In the genomic region with DNA sequence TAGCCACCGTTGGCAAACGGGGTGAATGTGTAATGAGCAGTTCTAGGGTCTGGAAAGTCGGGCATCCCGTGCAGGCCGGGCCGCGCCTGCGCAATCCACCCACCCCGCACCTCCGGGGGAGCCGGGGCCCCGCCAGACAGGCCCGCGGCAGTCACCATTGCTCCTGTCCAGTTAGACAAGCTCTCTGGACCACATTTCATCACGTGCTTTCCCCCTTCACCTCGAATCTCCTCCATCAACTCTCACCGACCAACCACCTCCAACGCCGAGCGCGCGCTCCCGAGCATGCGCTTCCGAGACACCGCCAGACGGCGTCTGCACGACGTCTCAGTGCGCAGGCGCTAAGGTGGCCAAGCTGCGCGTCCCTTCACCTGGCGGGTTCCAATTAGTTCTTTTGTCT, we compare ENCODE assay signal across 8 mouse cellular contexts. TPM values are rescaled to one million over a fixed set of nuclear protein-coding genes. Genes with fewer than 3 reads are reported as not detected.
DNase-seq lines count a peak whose midpoint lies in the region; ATAC-seq lines count a peak whose summit lies in the region.

A gene (minus strand): TSS at position 281 of the 400 bp plus-strand sequence.

- intact Hi-C loops in left cerebral cortex, postnatal 25 days (cut with DNase I), result no loop called here

- peak within 1 kb of the TSS; percentile 78 for H3K4me2 ChIP-seq in intestine, embryonic 16.5 days (ENCODE audit: low read depth, low read length)

- peak; percentile 93 for ATAC-seq in intestine, embryonic 16.5 days

- peak within 1 kb of the TSS; percentile 78 for H3K9ac ChIP-seq in intestine, embryonic 16.5 days (ENCODE audit: low read depth, low read length)

- peak within 1 kb of the TSS; percentile 67 for H3K4me3 ChIP-seq in intestine, embryonic 16.5 days (ENCODE audit: low read length)

- H3K9me3 ChIP-seq in intestine, embryonic 16.5 days (ENCODE audit: control insufficient read depth, low read length), result no peaks in the 10 kb centered on the region

- WGBS in intestine, embryonic 16.5 days, result 1% methylated on average over 35 of the region's 35 CpGs

- DNase-seq in adrenal gland, adult 2 months, result peak; percentile 88
- DNase-seq in embryo, embryonic 11.5 days (ENCODE audit: low read depth, low spot score), result peak; percentile 80
- DNase-seq in gastrocnemius, postnatal 4 days (ENCODE audit: low spot score in 2 of 2), result peak; percentile 51 to 72
- peak; percentile 88 to 90 for DNase-seq in left cerebral cortex, postnatal 25 days (ENCODE audit: low spot score in 2 of 2)
- DNase-seq in mesoderm, embryonic 11.5 days (ENCODE audit: low read depth, low spot score), result peak; percentile 89
- peak; percentile 83 to 86 for DNase-seq in right cerebral cortex, postnatal 36 days (ENCODE audit: low spot score in 2 of 2)
- DNase-seq in urinary bladder, postnatal 4 days (ENCODE audit: low spot score in 2 of 2), result peak; percentile 76 to 78

- no peaks in the 10 kb centered on the region for H3K27me3 ChIP-seq in intestine, embryonic 16.5 days (replicated peaks; ENCODE audit: control insufficient read depth, insufficient read depth, low read length)

- H3K4me1 ChIP-seq in intestine, embryonic 16.5 days (ENCODE audit: control insufficient read depth, insufficient read depth, low read length), result peaks cover 3% of the 10 kb centered on the region; the same call in 1 of the 2 replicates

- peak within 1 kb of the TSS; percentile 69 for H3K27ac ChIP-seq in intestine, embryonic 16.5 days (ENCODE audit: low read length)

- no peaks in the 10 kb centered on the region for H3K36me3 ChIP-seq in intestine, embryonic 16.5 days (ENCODE audit: control insufficient read depth, insufficient read depth, low read length)

RNA-seq across cellular contexts. Expression of the gene that starts here (rescaled TPM):
- 10 to 100 TPM in 1 of 2 experiments, 1 to 10 TPM in 1; 7.8 to 15.9 TPM for total RNA-seq in adrenal gland, adult 2 months (2021)
- 2.0 and 2.2 TPM in 2 replicates for polyA plus RNA-seq in adrenal gland, adult 2 months (2012; rRNA removed)
- 10 to 100 TPM; 10.6 to 11.5 TPM for total RNA-seq in gastrocnemius, postnatal 4 days (2021)
- 5.5 and 5.7 TPM in 2 replicates for polyA plus RNA-seq in intestine, embryonic 16.5 days (2015; fragmentation: Nextera tagmentation; extraction: Ambion mirVana)
- total RNA-seq in left cerebral cortex, postnatal 25 days (2021), result 10 to 100 TPM; 14.9 to 18.4 TPM

Comparison
In these comparisons a context has a peak if more than half of its experiments do, and no peak if none do; other contexts are left out.
1. Peak in every context shown above with its lines: DNase-seq, ATAC-seq, H3K4me3 ChIP-seq and H3K27ac ChIP-seq.